Mouse (Mus musculus) heart, postnatal 4 days (tissue): Measurements from ENCODE around the gene Drc1. TPM values are rescaled to one million over a fixed set of nuclear protein-coding genes. Genes with fewer than 3 reads are reported as not detected.

Experiments
- DNase-seq: peaks from one replicate; pipeline ENCODE4 v3.0.0; 2021
- total RNA-seq, 2 experiments: library from RNA; stranded (reverse); gene quantifications; 2 replicates each; pipeline ENCODE4 v1.2.3; 2021

Gene Drc1
- total RNA-seq, 2 experiments from 2014 or later, result 0.11 TPM; not detected in 1

- DNase-seq, result no peak
These were observed 6.1 kb downstream of the Drc1 start for GRCm38 (mm10) chr5:30287106-30287882.

GRCm38 (mm10) chr5:30340815-30341214, 59.6 kb downstream of the Drc1 start:
- no peak for DNase-seq

GRCm38 (mm10) chr5:30341601-30342365, 60.6 kb downstream of the Drc1 start:
- no peak for DNase-seq

DNA sequence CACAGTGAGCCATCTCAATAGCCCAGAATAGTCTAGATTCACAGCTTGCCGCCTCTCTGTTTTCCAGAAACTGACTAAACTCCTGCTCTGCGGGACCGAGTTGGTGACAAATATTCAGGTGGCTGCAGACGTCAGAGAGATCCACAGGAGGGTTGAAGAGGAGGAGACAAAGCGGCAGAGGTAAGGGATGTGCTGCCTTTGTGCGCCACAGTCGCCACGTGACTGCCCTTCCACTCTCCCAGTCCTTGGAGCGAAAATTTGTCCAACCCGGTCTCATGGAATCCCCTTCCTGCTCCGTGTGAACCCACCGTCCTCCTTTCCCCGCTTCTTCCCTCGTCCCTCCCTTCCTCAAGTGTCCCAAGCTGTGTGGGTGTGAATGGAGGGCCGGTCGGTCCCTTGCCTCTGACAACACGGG, 61.4 kb downstream of the Drc1 start:
- no peak for DNase-seq

GRCm38 (mm10) chr5:30343107-30343506, 61.9 kb downstream of the Drc1 start:
- DNase-seq, result peak; percentile 76

GRCm38 (mm10) chr5:30343886-30344285, 62.7 kb downstream of the Drc1 start:
- DNase-seq, result no peak

- no peak for DNase-seq
These were observed 72.4 kb downstream of the Drc1 start for GRCm38 (mm10) chr5:30353605-30354004.

DNA sequence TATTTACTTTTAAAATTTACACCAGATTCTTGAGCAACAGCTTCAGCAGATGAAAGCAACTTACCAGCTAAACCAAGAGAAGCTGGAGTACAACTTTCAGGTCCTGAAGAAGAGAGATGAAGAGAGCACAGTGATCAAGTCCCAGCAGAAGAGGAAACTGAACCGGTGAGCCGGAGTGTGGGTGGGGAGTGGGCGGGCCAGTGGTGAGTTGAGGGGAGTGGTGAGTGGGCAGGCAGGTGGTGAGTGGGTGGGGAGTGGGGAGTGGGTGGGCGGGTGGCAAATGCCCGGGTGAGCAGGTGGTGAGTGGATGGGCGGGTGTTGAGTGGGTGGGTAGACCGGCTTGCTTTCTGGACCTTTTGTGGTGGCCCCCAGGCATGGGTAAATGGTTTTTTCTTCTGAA, 73.9 kb downstream of the Drc1 start:
- DNase-seq, result no peak

DNA sequence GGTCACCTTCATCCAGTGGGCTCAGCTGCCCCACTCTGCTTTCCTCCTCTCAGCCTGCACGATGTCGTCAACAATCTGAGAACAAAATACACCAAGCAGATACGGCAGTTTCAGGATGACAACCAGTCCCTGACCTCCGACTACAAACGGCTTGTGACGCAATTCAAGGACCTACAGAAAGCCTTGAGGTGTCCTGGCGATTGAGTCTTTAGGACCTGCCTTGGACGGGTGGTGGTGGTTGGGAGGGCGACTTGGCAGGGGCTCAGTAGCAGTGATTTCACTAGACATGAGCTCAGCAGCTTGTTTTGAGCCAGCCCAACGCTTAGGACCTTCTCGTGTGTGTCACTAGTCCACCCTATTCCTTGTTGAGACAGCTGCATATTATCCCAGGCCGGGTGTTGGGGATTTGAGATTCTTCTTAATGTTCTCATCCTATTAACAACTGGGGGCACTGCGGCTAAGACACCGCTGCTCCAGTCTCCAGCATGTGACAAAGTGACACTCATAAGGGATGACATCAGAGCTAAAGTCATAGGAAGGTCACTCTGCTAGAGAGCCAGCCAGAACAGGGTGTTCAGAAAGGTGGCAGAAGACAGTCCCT, 74.5 kb downstream of the Drc1 start:
- DNase-seq, result peak; percentile 26

DNA sequence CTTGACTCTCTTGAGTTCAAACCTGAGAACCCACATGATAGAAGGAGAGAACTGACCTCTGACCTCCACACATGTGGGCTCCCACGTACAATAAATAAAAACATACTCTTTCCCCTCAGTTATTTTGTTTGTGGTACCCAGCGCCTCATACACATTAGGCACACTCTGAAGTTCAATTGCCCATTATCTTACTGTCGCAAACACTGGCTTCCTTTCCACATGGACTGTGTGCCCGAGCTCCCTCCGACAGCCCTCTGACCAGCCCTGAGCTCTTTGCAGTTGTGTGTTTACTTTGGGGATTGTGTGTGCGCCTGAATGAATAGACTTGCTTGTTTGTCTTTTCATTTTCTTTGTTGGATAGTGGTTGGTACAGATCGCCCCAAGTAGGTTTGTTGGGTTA, 75.5 kb downstream of the Drc1 start:
- no peak for DNase-seq

GRCm38 (mm10) chr5:30358436-30359099, 77.4 kb downstream of the Drc1 start:
- no peak for DNase-seq

- DNase-seq, result no peak
These were observed 86.2 kb downstream of the Drc1 start for GRCm38 (mm10) chr5:30367405-30367804.

- DNase-seq, result peak; percentile 21
These were observed 88.2 kb downstream of the Drc1 start for GRCm38 (mm10) chr5:30369426-30369825.

DNA sequence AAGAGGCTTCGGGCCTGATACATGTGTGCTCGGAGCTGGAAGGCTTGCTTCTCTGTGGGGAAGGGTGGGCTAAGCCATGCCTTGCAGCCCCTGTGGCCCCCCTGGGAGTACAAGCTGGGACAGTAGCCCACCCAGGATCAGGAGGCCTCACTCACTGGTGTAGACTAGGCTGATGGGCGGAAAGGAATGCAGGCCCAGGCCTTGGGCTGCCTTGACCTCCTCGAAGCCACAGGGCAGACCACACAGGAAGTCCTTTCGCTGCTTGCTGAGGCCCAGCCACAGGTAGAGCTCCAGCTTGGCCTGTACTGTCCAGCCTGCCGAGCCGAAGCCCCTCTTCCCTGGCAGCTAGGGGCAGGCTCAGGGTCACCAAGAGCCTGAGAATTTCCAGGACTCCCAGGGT, 101.7 kb downstream of the Drc1 start:
- no peak for DNase-seq

DNA sequence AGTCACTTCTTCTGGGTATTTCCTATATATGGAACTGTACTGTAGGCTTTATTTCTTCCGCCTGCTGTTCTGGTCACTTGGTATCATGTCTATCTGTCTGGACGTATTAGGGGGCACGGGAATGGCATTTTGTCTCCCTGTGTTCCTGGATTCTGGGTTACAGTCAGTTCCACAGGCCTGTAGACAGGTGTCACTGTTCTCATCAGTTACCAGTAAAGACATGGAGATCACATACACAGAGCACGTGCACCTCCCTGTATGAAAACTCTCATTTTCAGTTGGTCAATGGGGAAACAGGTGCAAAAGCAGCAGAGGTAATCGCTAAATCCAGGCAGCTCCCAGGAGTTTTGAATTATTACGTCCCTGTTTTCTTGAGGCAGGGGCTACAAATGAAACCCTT, 106.5 kb downstream of the Drc1 start:
- DNase-seq, result no peak

- DNase-seq, result no peak
These were observed 108.6 kb downstream of the Drc1 start for GRCm38 (mm10) chr5:30389836-30390235.

GRCm38 (mm10) chr5:30391473-30391872, 110.3 kb downstream of the Drc1 start:
- DNase-seq, result peak; percentile 85

GRCm38 (mm10) chr5:30400521-30400920, 119.3 kb downstream of the Drc1 start:
- DNase-seq, result no peak

GRCm38 (mm10) chr5:30401165-30401564, 120.0 kb downstream of the Drc1 start:
- DNase-seq, result no peak

DNA sequence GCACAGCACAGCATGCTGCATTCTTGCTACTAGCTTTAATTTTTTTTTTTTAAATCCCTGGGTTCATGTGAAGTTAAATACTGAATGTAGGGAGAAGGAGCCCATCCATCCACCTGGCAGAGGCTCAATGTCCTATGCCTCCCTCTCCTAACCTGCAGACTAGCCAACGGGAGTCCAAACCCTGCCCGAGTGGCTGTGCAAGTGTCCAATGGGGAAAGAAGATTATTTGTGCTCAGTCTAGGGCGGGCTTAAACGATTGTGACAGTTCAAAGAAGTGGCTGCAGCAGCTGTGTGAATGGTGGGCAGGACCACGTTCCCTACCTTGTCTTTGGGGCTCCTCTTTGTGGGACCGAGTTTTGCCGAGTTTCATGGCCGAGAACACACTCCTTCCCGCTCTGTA, 125.7 kb downstream of the Drc1 start:
- DNase-seq, result peak; percentile 43

DNA sequence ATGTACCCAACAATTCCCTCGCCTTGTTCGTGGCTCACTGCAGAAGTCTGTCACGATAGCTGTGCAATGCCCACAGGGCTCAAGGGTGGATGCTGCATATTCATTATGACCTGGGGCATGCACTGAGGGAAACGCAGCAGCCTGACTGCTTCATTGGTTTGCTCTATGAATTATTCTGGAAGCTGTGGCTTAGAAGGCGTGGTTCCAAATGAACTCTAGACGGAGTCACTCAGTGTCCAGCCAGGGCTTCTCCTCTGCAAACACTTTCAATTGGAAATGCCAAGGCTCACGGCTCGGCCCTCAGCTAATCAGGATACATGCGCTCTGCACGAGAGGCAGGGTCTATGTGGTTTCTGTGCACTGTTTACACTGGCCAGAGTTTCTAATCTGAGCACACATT, 130.3 kb downstream of the Drc1 start:
- DNase-seq, result no peak

GRCm38 (mm10) chr5:30415381-30415780, 134.2 kb downstream of the Drc1 start:
- no peak for DNase-seq

DNA sequence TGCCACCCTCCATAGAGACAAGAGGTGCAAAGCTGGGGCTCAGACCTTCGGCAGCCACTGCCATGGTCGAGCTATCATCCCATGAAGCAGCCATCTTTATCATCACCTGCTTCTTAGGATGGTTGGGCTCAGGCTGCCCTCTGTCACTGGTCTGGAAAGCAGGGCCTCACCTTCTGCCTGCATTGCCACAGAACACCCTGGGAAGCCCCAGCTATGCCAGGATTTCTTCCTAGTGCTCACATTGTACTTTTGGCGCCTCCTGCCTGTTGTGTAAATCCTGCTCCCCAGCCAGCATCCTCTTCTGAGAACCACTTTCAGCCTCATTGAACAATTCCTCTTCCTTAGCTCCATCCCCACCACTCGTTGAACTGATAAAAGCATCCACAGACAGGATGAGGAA, 134.7 kb downstream of the Drc1 start:
- no peak for DNase-seq
